Mouse (Mus musculus): Measurements from ENCODE around the gene Rapgef2. TPM values are rescaled to one million over a fixed set of nuclear protein-coding genes. Genes with fewer than 3 reads are reported as not detected.
A peak's percentile ranks its signal among the peaks of the same experiment; 100 is the strongest.
"Not testable (repeated sequence)": the region's sequence is repeated elsewhere in the genome, so short reads cannot be mapped to it uniquely, and the experiment has no call there.

Rapgef2 gene
- polyA plus RNA-seq, 1 experiment from 2014 or later, result 9.7 TPM

DNA sequence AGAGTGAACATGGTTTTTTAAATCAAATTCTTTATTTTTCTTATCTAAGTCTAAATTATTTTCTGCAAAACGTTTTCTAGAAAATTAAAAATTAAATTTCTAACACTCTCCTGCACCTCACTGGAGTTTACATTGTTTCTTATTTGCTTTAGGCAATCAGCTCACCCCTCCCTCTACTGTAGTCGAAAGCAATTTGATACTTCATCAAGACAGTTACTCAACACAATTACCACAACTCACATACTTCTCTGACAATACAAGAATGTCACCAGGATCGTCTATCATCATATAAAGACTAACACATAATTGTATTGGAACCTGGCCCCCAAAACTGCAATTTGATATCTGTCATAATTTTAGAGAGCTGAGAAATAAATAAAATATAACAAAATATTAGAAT lies 51.8 kb downstream of the Rapgef2 start:
- ATAC-seq (no peak), DNase-seq (ENCODE audit: low spot score) (no peak)
- no peak overlapping the region for H3K9ac ChIP-seq (ENCODE audit: low read length)
- no peaks in the 10 kb centered on the region for H3K27me3 ChIP-seq (replicated peaks; ENCODE audit: control insufficient read depth, insufficient read depth, low read length)
- H3K4me2 ChIP-seq (ENCODE audit: low read length), result no peak overlapping the region
- WGBS, result 76% methylated on average over 3 of the region's 3 CpGs
- H3K4me3 ChIP-seq (ENCODE audit: low read depth, low read length), result no peak overlapping the region
- peaks cover 2% of the 10 kb centered on the region for H3K4me1 ChIP-seq (ENCODE audit: control insufficient read depth, insufficient read depth, low read length)
- no peaks in the 10 kb centered on the region for H3K9me3 ChIP-seq (replicated peaks; ENCODE audit: control insufficient read depth, low read length)
- H3K27ac ChIP-seq (ENCODE audit: low read depth, low read length), result no peak overlapping the region
- H3K36me3 ChIP-seq (ENCODE audit: control insufficient read depth, insufficient read depth, low read length), result no peaks in the 10 kb centered on the region

DNA sequence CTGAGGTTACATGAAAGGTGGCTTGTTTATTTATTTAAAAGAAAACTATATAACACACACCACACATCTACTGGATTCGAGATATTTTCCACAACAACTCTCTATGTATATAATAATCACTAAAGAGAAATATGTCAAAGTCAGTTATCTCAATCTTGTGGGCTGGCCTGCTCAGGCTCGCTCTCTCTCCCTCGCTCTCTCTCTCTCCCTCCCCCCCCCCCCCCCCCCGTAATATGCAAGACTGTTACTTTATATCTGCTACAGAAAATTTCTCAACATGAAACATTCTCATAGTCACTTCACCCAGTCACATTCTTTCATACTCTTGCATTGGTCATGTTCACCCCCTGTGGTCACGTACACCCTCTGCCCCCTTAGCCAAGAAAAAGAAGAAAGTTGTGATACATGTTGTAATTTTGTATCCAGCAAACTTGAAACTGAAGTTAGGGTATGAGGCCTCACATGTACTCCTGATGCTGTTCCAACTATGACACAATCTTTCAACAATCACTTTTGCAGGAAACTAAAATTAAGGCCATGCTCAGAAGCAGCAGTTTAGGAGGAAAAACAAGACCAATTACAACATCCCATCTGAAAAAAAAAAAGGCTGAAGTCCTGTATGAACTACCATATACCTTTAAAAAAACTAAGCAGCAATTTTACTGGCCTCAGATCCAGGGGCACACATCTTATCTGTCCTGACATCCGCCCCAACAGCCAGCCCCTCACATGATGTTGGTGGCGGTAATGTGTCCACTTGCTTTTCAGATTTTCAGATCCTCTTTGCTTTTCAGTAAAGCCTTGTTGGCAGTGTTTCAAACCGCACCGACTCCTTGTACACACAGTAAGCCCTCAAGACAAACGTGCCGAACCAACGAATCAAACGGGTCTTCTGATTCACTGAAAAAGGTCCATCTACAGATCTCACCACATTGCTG lies 52.6 kb downstream of the Rapgef2 start:
- no peak for DNase-seq (ENCODE audit: low spot score)
- WGBS, result 72% methylated on average over 13 of the region's 13 CpGs
- ATAC-seq, result no peak

DNA sequence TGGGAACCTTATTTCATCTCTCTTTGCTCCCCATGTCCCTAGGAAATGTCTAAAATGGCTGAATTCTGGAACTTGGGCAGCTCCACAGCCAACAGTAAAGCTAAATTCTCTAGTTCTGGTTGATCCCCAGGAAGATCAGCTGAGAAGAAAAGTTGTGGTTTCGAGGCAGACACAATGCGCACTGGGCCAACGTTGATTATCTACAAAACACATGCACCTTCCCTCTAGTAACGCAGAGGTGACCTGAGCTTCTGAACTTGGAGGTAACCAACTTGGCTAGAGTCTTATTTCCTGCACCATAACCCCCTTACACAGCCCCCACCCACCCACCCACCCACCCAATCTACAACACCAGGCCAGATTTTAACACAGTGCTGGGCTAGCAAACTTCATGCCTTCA lies 55.6 kb downstream of the Rapgef2 start:
- no peak overlapping the region for H3K4me3 ChIP-seq (ENCODE audit: low read depth, low read length)
- over 99% methylated on average over 4 of the region's 4 CpGs for WGBS

More for the DNA sequence above, 52.6 kb downstream of the Rapgef2 start:
- Histone ChIP-seq H3K4me1 (ENCODE audit: control insufficient read depth, insufficient read depth, low read length) (peaks cover under 1% of the 10 kb centered on the region), H3K27me3 (replicated peaks; ENCODE audit: control insufficient read depth, insufficient read depth, low read length) (no peaks in the 10 kb centered on the region), H3K4me2 (ENCODE audit: low read length) (no peak overlapping the region), H3K9me3 (replicated peaks; ENCODE audit: control insufficient read depth, low read length) (no peaks in the 10 kb centered on the region), H3K9ac (ENCODE audit: low read length) (no peak overlapping the region), H3K4me3 (ENCODE audit: low read depth, low read length) (no peak overlapping the region), H3K36me3 (ENCODE audit: control insufficient read depth, insufficient read depth, low read length) (no peaks in the 10 kb centered on the region), H3K27ac (ENCODE audit: low read depth, low read length) (no peak overlapping the region)

DNA sequence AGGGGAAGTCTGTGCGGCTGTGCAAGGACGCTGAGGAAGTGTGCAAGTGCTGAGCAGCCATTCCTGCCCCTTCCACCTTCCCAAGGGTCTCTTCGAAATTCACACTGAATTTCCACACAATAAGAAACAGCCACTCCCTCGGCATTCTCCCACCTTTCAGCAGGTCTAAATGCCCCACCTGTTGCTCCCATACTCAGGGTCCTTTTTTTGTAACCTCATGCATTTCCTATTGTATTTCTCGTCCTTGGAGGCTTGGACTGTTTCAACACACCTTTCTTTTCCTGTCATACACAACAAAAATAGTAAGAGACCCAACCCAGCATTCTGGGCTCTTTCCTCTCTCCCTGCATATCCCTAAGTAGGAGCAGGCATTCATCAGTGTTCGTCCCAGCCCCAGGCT lies 56.8 kb downstream of the Rapgef2 start:
- ATAC-seq (no peak), DNase-seq (ENCODE audit: low spot score) (no peak)
- Histone ChIP-seq H3K9me3 (replicated peaks; ENCODE audit: control insufficient read depth, low read length) (no peaks in the 10 kb centered on the region), H3K4me2 (ENCODE audit: low read length) (no peak overlapping the region), H3K27me3 (replicated peaks; ENCODE audit: control insufficient read depth, insufficient read depth, low read length) (no peaks in the 10 kb centered on the region), H3K4me1 (ENCODE audit: control insufficient read depth, insufficient read depth, low read length) (peaks cover 5% of the 10 kb centered on the region; the same call in 1 of the 2 replicates), H3K36me3 (ENCODE audit: control insufficient read depth, insufficient read depth, low read length) (no peaks in the 10 kb centered on the region), H3K9ac (ENCODE audit: low read length) (no peak overlapping the region), H3K4me3 (ENCODE audit: low read depth, low read length) (no peak overlapping the region), H3K27ac (ENCODE audit: low read depth, low read length) (no peak overlapping the region)
- 75% methylated on average over 6 of the region's 6 CpGs for WGBS

More for the DNA sequence above, 55.6 kb downstream of the Rapgef2 start:
- no peak overlapping the region for H3K9ac ChIP-seq (ENCODE audit: low read length)
- H3K27ac ChIP-seq (ENCODE audit: low read depth, low read length), result no peak overlapping the region
- no peaks in the 10 kb centered on the region for H3K27me3 ChIP-seq (replicated peaks; ENCODE audit: control insufficient read depth, insufficient read depth, low read length)
- no peak for DNase-seq (ENCODE audit: low spot score)
- H3K4me1 ChIP-seq (ENCODE audit: control insufficient read depth, insufficient read depth, low read length), result peaks cover 4% of the 10 kb centered on the region; the same call in 1 of the 2 replicates
- no peaks in the 10 kb centered on the region for H3K9me3 ChIP-seq (replicated peaks; ENCODE audit: control insufficient read depth, low read length)
- ATAC-seq, result no peak
- H3K4me2 ChIP-seq (ENCODE audit: low read length), result no peak overlapping the region
- no peaks in the 10 kb centered on the region for H3K36me3 ChIP-seq (ENCODE audit: control insufficient read depth, insufficient read depth, low read length)

DNA sequence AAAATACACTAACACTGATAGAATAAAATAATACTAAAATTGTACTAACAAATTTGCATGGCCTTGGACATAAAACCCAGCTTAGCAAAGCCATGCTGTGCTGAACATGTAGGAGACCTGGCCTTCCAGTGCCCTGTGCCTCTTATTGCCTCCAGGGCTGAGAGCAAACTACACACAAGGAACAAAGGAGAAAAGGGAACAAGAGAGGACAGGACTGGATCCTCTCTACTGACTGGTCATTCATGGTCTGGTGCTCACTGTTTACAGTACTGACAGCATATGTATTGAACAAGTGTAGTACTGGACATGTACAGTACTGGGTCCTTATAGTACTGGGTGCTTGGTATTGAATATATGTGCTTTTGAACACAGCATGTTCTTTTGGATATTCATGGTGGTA lies 58.0 kb downstream of the Rapgef2 start:
- no peak for DNase-seq (ENCODE audit: low spot score)
- Histone ChIP-seq H3K9ac (ENCODE audit: low read length) (no peak overlapping the region), H3K4me3 (ENCODE audit: low read depth, low read length) (no peak overlapping the region), H3K27me3 (replicated peaks; ENCODE audit: control insufficient read depth, insufficient read depth, low read length) (no peaks in the 10 kb centered on the region), H3K27ac (ENCODE audit: low read depth, low read length) (no peak overlapping the region), H3K4me1 (ENCODE audit: control insufficient read depth, insufficient read depth, low read length) (peaks cover 5% of the 10 kb centered on the region; the same call in 1 of the 2 replicates), H3K36me3 (ENCODE audit: control insufficient read depth, insufficient read depth, low read length) (no peaks in the 10 kb centered on the region), H3K9me3 (replicated peaks; ENCODE audit: control insufficient read depth, low read length) (no peaks in the 10 kb centered on the region), H3K4me2 (ENCODE audit: low read length) (no peak overlapping the region)
- ATAC-seq, result no peak

DNA sequence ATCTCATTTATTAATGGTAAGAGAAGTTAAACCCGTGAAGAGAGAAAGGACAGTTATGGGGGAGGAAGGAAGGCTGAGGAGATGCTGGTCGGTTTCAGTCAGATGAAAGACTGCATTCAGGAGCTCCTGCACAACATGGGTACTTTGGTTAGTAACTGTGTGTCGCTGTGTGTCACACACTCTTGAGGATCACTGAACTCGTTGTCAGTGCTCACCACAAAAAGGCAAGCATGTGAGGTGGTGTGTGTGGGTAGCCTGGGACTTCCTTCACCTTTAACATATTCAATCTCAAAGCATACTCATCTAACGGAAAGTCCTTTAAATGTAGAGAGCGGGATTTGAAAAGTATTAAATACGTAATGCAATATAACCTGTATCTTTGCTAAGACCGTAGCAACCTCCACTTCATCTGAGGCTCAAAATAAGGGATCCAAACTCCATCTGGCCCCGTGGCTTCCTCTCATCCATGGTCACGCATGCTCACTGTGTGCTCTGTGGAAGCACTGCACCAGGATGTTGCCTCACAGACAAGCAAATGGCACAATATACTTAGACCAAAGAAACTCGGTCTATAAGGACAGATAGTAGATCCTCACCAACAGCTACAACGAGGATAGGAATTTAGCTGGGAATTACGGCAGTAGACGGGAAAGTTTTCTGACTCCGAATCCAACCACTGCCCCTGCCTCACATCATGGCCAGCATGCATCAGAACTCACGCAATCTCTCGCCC lies 58.8 kb downstream of the Rapgef2 start:
- ATAC-seq (no peak), DNase-seq (ENCODE audit: low spot score) (no peak)
- no peak overlapping the region for H3K9ac ChIP-seq (ENCODE audit: low read length)
- whole genome bisulfite sequencing, result 86% methylated on average over 17 of the region's 17 CpGs
- H3K36me3 ChIP-seq (ENCODE audit: control insufficient read depth, insufficient read depth, low read length), result no peaks in the 10 kb centered on the region
- no peak overlapping the region for H3K27ac ChIP-seq (ENCODE audit: low read depth, low read length)
- no peak overlapping the region for H3K4me2 ChIP-seq (ENCODE audit: low read length)
- H3K4me3 ChIP-seq (ENCODE audit: low read depth, low read length), result no peak overlapping the region
- no peaks in the 10 kb centered on the region for H3K27me3 ChIP-seq (replicated peaks; ENCODE audit: control insufficient read depth, insufficient read depth, low read length)
- H3K9me3 ChIP-seq (replicated peaks; ENCODE audit: control insufficient read depth, low read length), result no peaks in the 10 kb centered on the region
- peaks cover 5% of the 10 kb centered on the region; the same call in 1 of the 2 replicates for H3K4me1 ChIP-seq (ENCODE audit: control insufficient read depth, insufficient read depth, low read length)

DNA sequence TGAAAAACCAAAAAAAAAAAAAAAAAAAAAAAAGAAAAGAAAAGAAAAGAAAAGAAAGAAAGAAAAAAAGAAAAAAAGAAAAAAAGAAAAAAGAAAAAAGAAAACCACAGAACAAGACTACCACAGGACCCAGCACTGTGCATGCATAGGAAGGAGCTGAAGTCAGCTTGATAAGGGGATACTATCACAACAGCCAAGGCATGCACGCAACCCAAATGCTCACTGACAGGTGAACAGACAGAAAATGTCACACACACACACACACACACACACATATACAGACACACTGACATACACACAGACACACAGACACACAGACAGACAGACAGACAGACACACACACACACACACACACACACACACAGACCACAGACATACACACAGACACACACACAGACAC lies 59.5 kb downstream of the Rapgef2 start:
- not testable (repeated sequence) for H3K9ac ChIP-seq (ENCODE audit: low read length); DNase-seq (ENCODE audit: low spot score); H3K9me3 ChIP-seq (replicated peaks; ENCODE audit: control insufficient read depth, low read length); H3K36me3 ChIP-seq (ENCODE audit: control insufficient read depth, insufficient read depth, low read length); H3K27ac ChIP-seq (ENCODE audit: low read depth, low read length); H3K4me3 ChIP-seq (ENCODE audit: low read depth, low read length); H3K4me1 ChIP-seq (ENCODE audit: control insufficient read depth, insufficient read depth, low read length); ATAC-seq; H3K27me3 ChIP-seq (replicated peaks; ENCODE audit: control insufficient read depth, insufficient read depth, low read length); H3K4me2 ChIP-seq (ENCODE audit: low read length)
- 84% methylated on average over 1 of the region's 1 CpGs for WGBS

DNA sequence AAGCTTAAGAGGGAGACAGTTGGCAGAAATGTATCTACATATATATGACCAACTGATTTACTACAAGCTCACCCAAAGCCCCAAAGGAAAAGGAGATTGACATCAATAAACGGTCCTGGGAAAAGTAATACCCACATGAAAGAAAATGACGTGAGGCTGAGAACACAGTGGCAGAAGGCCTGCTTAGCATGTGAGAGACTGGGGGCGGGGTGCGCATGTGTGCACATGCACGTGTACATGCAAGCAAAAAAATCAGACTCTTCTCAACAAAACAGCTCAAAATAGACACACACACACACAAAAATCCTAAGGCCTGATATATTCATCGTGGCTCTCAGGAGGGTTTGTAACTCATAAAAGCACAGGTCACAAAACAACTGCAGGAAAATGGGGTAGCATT lies 60.4 kb downstream of the Rapgef2 start:
- Histone ChIP-seq H3K4me2 (ENCODE audit: low read length) (no peak overlapping the region), H3K36me3 (ENCODE audit: control insufficient read depth, insufficient read depth, low read length) (no peaks in the 10 kb centered on the region), H3K9me3 (replicated peaks; ENCODE audit: control insufficient read depth, low read length) (no peaks in the 10 kb centered on the region), H3K9ac (ENCODE audit: low read length) (no peak overlapping the region), H3K27ac (ENCODE audit: low read depth, low read length) (no peak overlapping the region), H3K4me3 (ENCODE audit: low read depth, low read length) (no peak overlapping the region), H3K4me1 (ENCODE audit: control insufficient read depth, insufficient read depth, low read length) (peaks cover 5% of the 10 kb centered on the region; the same call in 1 of the 2 replicates), H3K27me3 (replicated peaks; ENCODE audit: control insufficient read depth, insufficient read depth, low read length) (no peaks in the 10 kb centered on the region)
- 76% methylated on average over 6 of the region's 6 CpGs for WGBS
- DNase-seq (ENCODE audit: low spot score) (peak; percentile 49), ATAC-seq (peak; percentile 51; the same call in 1 of the 2 replicates)

Data from forebrain, embryonic 14.5 days (tissue).